Mouse (Mus musculus) olfactory bulb, adult 2 months (tissue): Measurements from ENCODE around the gene Kif5a.

Experiments
- CTCF ChIP-seq: fragments of 200-500 bp; IDR thresholded peaks from 2 replicates; pipeline ENCODE4 v1.5.1; 2012; ENCODE audit warnings: low read depth, mild to moderate bottlenecking, low read length, moderate library complexity; ENCODE audit not compliant: insufficient read depth
- POLR2A ChIP-seq: fragments of 200-500 bp; IDR thresholded peaks from 2 replicates; pipeline ENCODE4 v1.6.1; 2012; ENCODE audit warnings: mild to moderate bottlenecking, low read depth, low read length, moderate library complexity; ENCODE audit not compliant: insufficient read depth

GRCm38 (mm10) chr10:127294895-127295510 is 31.9 kb upstream of the Kif5a start:
- TF ChIP-seq CTCF (no peak), POLR2A (no peak)
